Mouse (Mus musculus) hindbrain, embryonic 13.5 days (tissue): ENCODE data around the gene Hdac9. TPM values are rescaled to one million over a fixed set of nuclear protein-coding genes. Genes with fewer than 3 reads are reported as not detected.

Experiments
- ATAC-seq: fragments of 200-750 bp; cut with Nextera tagmentation; 2 replicates; pipeline ENCODE4 v1.8.0; 2017; ENCODE audit warnings: moderate TSS enrichment; ENCODE audit not compliant: low FRiP score
- H3K27ac ChIP-seq: fragments of 300-500 bp; sonication (generic); 2 replicates; pipeline ENCODE4 v1.5.1; 2015; ENCODE audit warnings: inconsistent platforms, mild to moderate bottlenecking, moderate library complexity
- H3K27me3 ChIP-seq: fragments of 300-500 bp; sonication (generic); 2 replicates; pipeline ENCODE4 v1.6.1; 2015; ENCODE audit warnings: mild to moderate bottlenecking, inconsistent platforms
- H3K36me3 ChIP-seq: fragments of 300-500 bp; sonication (generic); 2 replicates; pipeline ENCODE4 v1.6.1; 2015; ENCODE audit warnings: mild to moderate bottlenecking, inconsistent platforms
- H3K4me1 ChIP-seq: fragments of 300-500 bp; sonication (generic); replicated peaks from 2 replicates; pipeline ENCODE4 v1.6.1; 2015; ENCODE audit warnings: inconsistent platforms
- H3K4me2 ChIP-seq: fragments of 300-500 bp; sonication (generic); 2 replicates; pipeline ENCODE4 v1.6.1; 2015; ENCODE audit warnings: inconsistent platforms, mild to moderate bottlenecking, moderate library complexity
- H3K4me3 ChIP-seq: fragments of 300-500 bp; sonication (generic); 2 replicates; pipeline ENCODE4 v1.5.1; 2015; ENCODE audit warnings: mild to moderate bottlenecking, inconsistent platforms
- H3K9ac ChIP-seq: fragments of 300-500 bp; sonication (generic); 2 replicates; pipeline ENCODE4 v1.6.1; 2015; ENCODE audit warnings: mild to moderate bottlenecking, inconsistent platforms
- H3K9me3 ChIP-seq: fragments of 300-500 bp; sonication (generic); 2 replicates; pipeline ENCODE4 v1.6.1; 2016; ENCODE audit warnings: inconsistent platforms
- WGBS: fragments of 180-500 bp; shearing (Covaris S2); methylation state at CpG from one replicate; pipeline ENCODE4 v1.1.7; 2015; 5-methylcytosine and 5-hydroxymethylcytosine counted together
- polyA plus RNA-seq: library from polyadenylated mRNA; unstranded; fragments of >200 nt; fragmentation: Nextera tagmentation; extraction: Ambion mirVana; gene quantifications from 2 replicates; pipeline ENCODE4 v1.2.1, GENCODE M21; 2015

Hdac9 gene
- polyA plus RNA-seq, 1 experiment from 2014 or later = 9.8 TPM

- Histone ChIP-seq H3K9ac (no peak overlapping the region), H3K9me3 (no peaks in the 10 kb centered on the region), H3K4me1 (peaks cover 8% of the 10 kb centered on the region; the same call in 1 of the 2 replicates), H3K4me3 (no peak overlapping the region), H3K4me2 (no peak overlapping the region), H3K27ac (no peak overlapping the region), H3K36me3 (no peaks in the 10 kb centered on the region), H3K27me3 (no peaks in the 10 kb centered on the region)
- ATAC-seq = no peak
- WGBS = 81% methylated on average over 3 of the region's 3 CpGs
Measured at GRCm38 (mm10) chr12:34212162-34212561, 704.7 kb downstream of the Hdac9 start.

GRCm38 (mm10) chr12:34201471-34201870 lies 715.4 kb downstream of the Hdac9 start:
- WGBS = 76% methylated on average over 3 of the region's 3 CpGs
- no peak for ATAC-seq

GRCm38 (mm10) chr12:34200030-34200446 lies 716.9 kb downstream of the Hdac9 start:
- H3K9me3 ChIP-seq = no peaks in the 10 kb centered on the region
- H3K9ac ChIP-seq = no peak overlapping the region
- ATAC-seq = no peak
- H3K27ac ChIP-seq = no peak overlapping the region
- H3K4me3 ChIP-seq = no peak overlapping the region
- 73% methylated on average over 4 of the region's 4 CpGs for WGBS
- H3K27me3 ChIP-seq = no peaks in the 10 kb centered on the region
- no peak overlapping the region for H3K4me2 ChIP-seq
- H3K4me1 ChIP-seq = peaks cover 3% of the 10 kb centered on the region; the same call in 1 of the 2 replicates
- no peaks in the 10 kb centered on the region for H3K36me3 ChIP-seq

More at GRCm38 (mm10) chr12:34201471-34201870, 715.4 kb downstream of the Hdac9 start:
- Histone ChIP-seq H3K27ac (no peak overlapping the region), H3K9me3 (no peaks in the 10 kb centered on the region), H3K36me3 (no peaks in the 10 kb centered on the region), H3K9ac (no peak overlapping the region), H3K4me3 (no peak overlapping the region), H3K27me3 (no peaks in the 10 kb centered on the region), H3K4me1 (peaks cover 3% of the 10 kb centered on the region; the same call in 1 of the 2 replicates), H3K4me2 (no peak overlapping the region)

GRCm38 (mm10) chr12:34195155-34195828 lies 721.6 kb downstream of the Hdac9 start:
- no peak overlapping the region for H3K4me2 ChIP-seq
- no peak overlapping the region for H3K27ac ChIP-seq
- no peaks in the 10 kb centered on the region for H3K9me3 ChIP-seq
- ATAC-seq = no peak
- no peaks in the 10 kb centered on the region for H3K36me3 ChIP-seq
- H3K27me3 ChIP-seq = no peaks in the 10 kb centered on the region
- H3K9ac ChIP-seq = no peak overlapping the region
- H3K4me1 ChIP-seq = 0 out of 2 replicates have a peak, but pooled peaks cover 3% of the 10 kb centered on the region
- no peak overlapping the region for H3K4me3 ChIP-seq

- Histone ChIP-seq H3K36me3 (no peaks in the 10 kb centered on the region), H3K4me3 (no peak overlapping the region), H3K4me2 (no peak overlapping the region), H3K27me3 (no peaks in the 10 kb centered on the region), H3K4me1 (no peaks in the 10 kb centered on the region), H3K27ac (no peak overlapping the region), H3K9ac (no peak overlapping the region), H3K9me3 (no peaks in the 10 kb centered on the region)
- ATAC-seq = no peak
- 93% methylated on average over 4 of the region's 4 CpGs for WGBS
Measured at GRCm38 (mm10) chr12:34194116-34194515, 722.8 kb downstream of the Hdac9 start.

- 92% methylated on average over 1 of the region's 1 CpGs for WGBS
- Histone ChIP-seq H3K9ac (no peak overlapping the region), H3K9me3 (no peaks in the 10 kb centered on the region), H3K27me3 (no peaks in the 10 kb centered on the region), H3K36me3 (no peaks in the 10 kb centered on the region), H3K4me1 (no peaks in the 10 kb centered on the region), H3K27ac (no peak overlapping the region), H3K4me3 (no peak overlapping the region), H3K4me2 (no peak overlapping the region)
- no peak for ATAC-seq
Measured at GRCm38 (mm10) chr12:34191246-34191645, 725.6 kb downstream of the Hdac9 start.

- Histone ChIP-seq H3K36me3 (no peaks in the 10 kb centered on the region), H3K27ac (no peak overlapping the region), H3K4me3 (no peak overlapping the region), H3K9ac (no peak overlapping the region), H3K27me3 (no peaks in the 10 kb centered on the region), H3K9me3 (no peaks in the 10 kb centered on the region), H3K4me2 (no peak overlapping the region), H3K4me1 (no peaks in the 10 kb centered on the region)
- 73% methylated on average over 4 of the region's 4 CpGs for WGBS
- ATAC-seq = no peak
Measured at GRCm38 (mm10) chr12:34178931-34179330, 738.0 kb downstream of the Hdac9 start.

GRCm38 (mm10) chr12:34176790-34177189 lies 740.1 kb downstream of the Hdac9 start:
- Histone ChIP-seq H3K36me3 (no peaks in the 10 kb centered on the region), H3K9ac (no peak overlapping the region), H3K27me3 (no peaks in the 10 kb centered on the region), H3K4me2 (no peak overlapping the region), H3K4me3 (no peak overlapping the region), H3K4me1 (no peaks in the 10 kb centered on the region), H3K27ac (no peak overlapping the region), H3K9me3 (no peaks in the 10 kb centered on the region)
- WGBS = 92% methylated on average over 3 of the region's 3 CpGs
- no peak for ATAC-seq

- ATAC-seq = no peak
- H3K27ac ChIP-seq = no peak overlapping the region
- H3K9ac ChIP-seq = no peak overlapping the region
- H3K36me3 ChIP-seq = no peaks in the 10 kb centered on the region
- H3K4me3 ChIP-seq = no peak overlapping the region
- WGBS = 78% methylated on average over 1 of the region's 1 CpGs
- H3K9me3 ChIP-seq = no peaks in the 10 kb centered on the region
- no peak overlapping the region for H3K4me2 ChIP-seq
- H3K4me1 ChIP-seq = no peaks in the 10 kb centered on the region
- no peaks in the 10 kb centered on the region for H3K27me3 ChIP-seq
Measured at GRCm38 (mm10) chr12:34173036-34173435, 743.9 kb downstream of the Hdac9 start.

GRCm38 (mm10) chr12:34170601-34171000 lies 746.3 kb downstream of the Hdac9 start:
- Histone ChIP-seq H3K4me3 (no peak overlapping the region), H3K27ac (no peak overlapping the region), H3K27me3 (no peaks in the 10 kb centered on the region), H3K4me1 (no peaks in the 10 kb centered on the region), H3K36me3 (no peaks in the 10 kb centered on the region), H3K9me3 (no peaks in the 10 kb centered on the region), H3K4me2 (no peak overlapping the region), H3K9ac (no peak overlapping the region)
- 73% methylated on average over 3 of the region's 3 CpGs for WGBS
- no peak for ATAC-seq

- no peaks in the 10 kb centered on the region for H3K9me3 ChIP-seq
- WGBS = 93% methylated on average over 4 of the region's 4 CpGs
- H3K4me2 ChIP-seq = no peak overlapping the region
- no peak overlapping the region for H3K4me3 ChIP-seq
- no peaks in the 10 kb centered on the region for H3K4me1 ChIP-seq
- H3K27me3 ChIP-seq = no peaks in the 10 kb centered on the region
- H3K27ac ChIP-seq = no peak overlapping the region
- no peaks in the 10 kb centered on the region for H3K36me3 ChIP-seq
- no peak overlapping the region for H3K9ac ChIP-seq
- no peak for ATAC-seq
Measured at GRCm38 (mm10) chr12:34165674-34166073, 751.2 kb downstream of the Hdac9 start.

GRCm38 (mm10) chr12:34156301-34156700 lies 760.6 kb downstream of the Hdac9 start:
- Histone ChIP-seq H3K27me3 (no peaks in the 10 kb centered on the region), H3K4me2 (no peak overlapping the region), H3K27ac (no peak overlapping the region), H3K9ac (no peak overlapping the region), H3K9me3 (no peaks in the 10 kb centered on the region), H3K4me1 (0 out of 2 replicates have a peak, but pooled peaks cover 5% of the 10 kb centered on the region), H3K36me3 (no peaks in the 10 kb centered on the region), H3K4me3 (no peak overlapping the region)
- WGBS = 89% methylated on average over 6 of the region's 6 CpGs
- ATAC-seq = no peak

- Histone ChIP-seq H3K36me3 (no peaks in the 10 kb centered on the region), H3K9ac (no peak overlapping the region), H3K27ac (no peak overlapping the region), H3K4me3 (no peak overlapping the region), H3K9me3 (no peaks in the 10 kb centered on the region), H3K4me2 (no peak overlapping the region), H3K27me3 (no peaks in the 10 kb centered on the region), H3K4me1 (0 out of 2 replicates have a peak, but pooled peaks cover 5% of the 10 kb centered on the region)
- no peak for ATAC-seq
- 60% methylated on average over 5 of the region's 5 CpGs for WGBS
Measured at GRCm38 (mm10) chr12:34155740-34156139, 761.2 kb downstream of the Hdac9 start.
